Mouse (Mus musculus) E14TG2a.4 (cell line): ENCODE data around the gene Xrcc3.

ENCODE experiments used
- CTCF ChIP-seq: conservative IDR thresholded peaks from 2 replicates; pipeline ENCODE4 v1.5.1; 2014; ENCODE audit warnings: low read length
- NANOG ChIP-seq: IDR thresholded peaks from 2 replicates; pipeline ENCODE4 v1.6.1; 2014; ENCODE audit warnings: borderline replicate concordance, low read length, mixed read lengths

DNA sequence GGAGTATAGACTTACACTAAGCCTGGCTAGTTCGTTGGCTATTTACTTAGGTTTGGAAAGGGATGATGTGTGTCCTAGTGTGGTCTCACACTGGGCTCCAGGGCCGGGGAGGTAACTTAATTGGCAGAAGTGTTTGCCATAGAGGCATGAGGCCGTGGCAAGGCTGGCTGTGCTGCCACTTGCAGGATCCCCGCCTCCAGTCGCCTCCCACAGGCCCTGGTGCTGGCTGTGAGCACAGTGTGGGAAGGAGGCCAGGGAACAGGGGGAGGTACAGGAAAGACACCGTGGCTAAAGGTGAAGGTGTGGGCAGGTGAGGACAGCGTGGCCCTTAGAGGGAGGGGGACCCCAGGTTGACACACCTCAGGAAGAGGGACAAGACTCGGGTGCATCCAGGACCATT lies 6.3 kb upstream of the Xrcc3 start:
- TF ChIP-seq CTCF (no peak), NANOG (no peak)
